Mouse (Mus musculus) embryonic fibroblast, embryonic 13.5 days (primary cell): ENCODE data around the gene Ccdc34.

Experiments used
- CTCF ChIP-seq: IDR thresholded peaks from 2 replicates; pipeline ENCODE4 v1.5.1; 2011; ENCODE audit warnings: mild to moderate bottlenecking, control low read depth, low read length, moderate library complexity, borderline replicate concordance; ENCODE audit not compliant: insufficient read depth
- POLR2A ChIP-seq: IDR thresholded peaks from 2 replicates; pipeline ENCODE4 v1.6.1; 2011; ENCODE audit warnings: low read depth, mild to moderate bottlenecking, control low read depth, low read length, moderate library complexity

DNA sequence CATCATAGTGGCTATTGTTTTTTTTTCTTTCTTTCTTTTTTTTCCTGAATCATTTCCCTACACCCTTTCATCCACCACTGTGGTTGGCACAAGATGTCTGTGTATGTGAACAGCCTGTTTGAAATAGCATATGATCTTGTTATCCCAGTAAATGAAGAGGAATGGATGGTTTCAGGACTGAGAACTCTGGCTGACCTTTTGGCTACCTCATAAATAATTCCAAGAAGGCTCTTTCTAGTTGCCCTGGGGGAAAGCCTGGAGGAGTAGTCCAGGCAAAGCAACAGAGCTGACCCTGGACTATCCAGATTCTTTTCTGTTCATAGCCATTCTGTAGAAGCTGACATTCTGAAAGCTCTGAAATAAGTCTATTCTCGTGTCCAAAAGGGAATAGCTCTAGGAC lies 119.7 kb downstream of the Ccdc34 start:
- no peak for TF ChIP-seq POLR2A
- TF ChIP-seq CTCF: no peak
